Mouse (Mus musculus): ENCODE data around the gene Izumo3. TPM values are rescaled to one million over a fixed set of nuclear protein-coding genes. Genes with fewer than 3 reads are reported as not detected.
"Not testable (repeated sequence)": the region's sequence is repeated elsewhere in the genome, so short reads cannot be mapped to it uniquely, and the experiment has no call there.

The Izumo3 gene
- polyA plus RNA-seq (2012) = not detected in 2 replicates

GRCm38 (mm10) chr4:92147134-92147533 lies at the start of gene Izumo3:
Izumo3 (minus strand) TSS chr4:92147234.
- no peak for TF ChIP-seq GATA1 (IDR thresholded peaks at IDR 0.05; ENCODE audit: low read length)

GRCm38 (mm10) chr4:92191649-92192048 lies 44.6 kb upstream of the Izumo3 start, which contains the start of gene Gm12666:
Gm12666 (minus strand) TSS chr4:92191749.
- not testable (repeated sequence) for TF ChIP-seq GATA1 (IDR thresholded peaks at IDR 0.05; ENCODE audit: low read length)

GRCm38 (mm10) chr4:92152646-92153045 lies 5.6 kb upstream of the Izumo3 start:
- TF ChIP-seq GATA1 (IDR thresholded peaks at IDR 0.05; ENCODE audit: low read length) = no peak

DNA sequence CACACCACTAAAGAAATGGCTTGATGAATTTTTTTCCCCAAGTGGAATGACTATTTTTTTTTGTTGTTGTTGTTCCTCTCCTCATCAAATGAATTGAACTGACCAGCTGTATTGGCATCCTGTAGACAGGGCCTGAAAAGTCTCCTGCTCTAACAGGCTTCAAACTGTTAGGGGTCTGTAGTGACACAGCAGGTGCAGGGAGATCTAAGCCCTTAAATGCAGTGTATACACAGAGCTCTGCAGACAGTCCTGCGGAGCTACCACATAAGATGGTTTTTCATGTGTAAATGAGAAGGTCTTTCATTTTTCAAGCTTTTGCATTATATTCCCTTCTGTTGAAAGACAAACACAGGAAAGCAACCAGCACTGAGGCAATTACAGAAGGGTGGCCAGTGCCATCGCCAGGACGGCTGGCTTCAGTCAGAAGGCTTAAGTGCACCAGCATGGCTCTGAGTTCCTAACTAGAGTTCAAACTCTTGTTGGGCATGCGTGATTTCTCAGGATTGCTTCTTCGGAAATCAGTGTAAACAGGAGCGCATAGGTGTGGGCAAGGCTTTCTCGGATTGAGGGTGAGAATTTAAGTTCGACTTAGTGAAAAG lies 35.5 kb downstream of the Izumo3 start:
- TF ChIP-seq GATA1 (IDR thresholded peaks at IDR 0.05; ENCODE audit: low read length) = no peak

GRCm38 (mm10) chr4:92097386-92097785 lies 49.6 kb downstream of the Izumo3 start:
- no peak for TF ChIP-seq GATA1 (IDR thresholded peaks at IDR 0.05; ENCODE audit: low read length)

DNA sequence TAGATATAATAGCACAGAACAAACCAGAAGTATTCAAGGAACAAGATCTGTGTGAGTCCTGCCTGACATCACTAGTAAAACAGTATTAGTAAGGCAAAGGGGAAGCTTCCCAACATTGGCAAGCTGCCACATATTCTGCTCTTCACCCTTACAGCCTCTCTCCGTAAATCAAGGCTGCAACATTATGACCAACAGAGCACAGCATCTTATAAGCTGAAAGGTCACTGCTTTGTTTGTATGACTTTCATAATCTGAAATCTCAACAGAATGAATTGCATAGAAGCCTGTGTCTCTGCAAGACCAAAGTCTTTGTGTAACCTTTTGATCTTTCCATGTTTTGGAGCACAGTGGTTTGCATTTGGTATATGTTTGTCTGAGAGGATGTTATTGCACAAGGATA lies 51.1 kb downstream of the Izumo3 start:
- no peak for TF ChIP-seq GATA1 (IDR thresholded peaks at IDR 0.05; ENCODE audit: low read length)

Other genes with a start within 250 kb of the Izumo3 start
- 14.7 and 23.9 TPM in 2 replicates for gene Gm12666, start 44.5 kb upstream of the Izumo3 start, polyA plus RNA-seq (2012)